Mouse (Mus musculus) heart, postnatal 36 days (tissue): ENCODE data around the gene Tm7sf2. TPM values are rescaled to one million over a fixed set of nuclear protein-coding genes. Genes with fewer than 3 reads are reported as not detected.

Experiments used
- DNase-seq, 2 experiments: peaks; one replicate each; pipeline ENCODE4 v3.0.0; 2021 to 2022
- intact Hi-C: fragments of 180-260 bp; cut with DNase I; formaldehyde crosslinking; loops from one replicate; pipeline ENCODE4 v1.15.1; 2025
- total RNA-seq, 2 experiments: library from RNA; stranded (reverse); gene quantifications; 2 replicates each; pipeline ENCODE4 v1.2.3; 2021

Tm7sf2 gene
- total RNA-seq, 2 experiments from 2014 or later: 3.0 to 3.7 TPM

GRCm38 (mm10) chr19:6070571-6071250 lies 2.5 kb upstream of the Tm7sf2 start:
- DNase-seq: no peak
- intact Hi-C loops: no loop called here

- no peak for DNase-seq
- intact Hi-C loops: no loop called here
These were observed 1.7 kb upstream of the Tm7sf2 start for GRCm38 (mm10) chr19:6069851-6070250.

GRCm38 (mm10) chr19:6068951-6069350 lies 778 bp upstream of the Tm7sf2 start:
- intact Hi-C loops: no loop called here
- DNase-seq: no peak

GRCm38 (mm10) chr19:6067011-6067723 lies 1.0 kb downstream of the Tm7sf2 start:
- intact Hi-C loops: no loop called here
- DNase-seq: peak; percentile 69 to 78

- intact Hi-C loops: no loop called here
- DNase-seq: no peak
These were observed 1.6 kb downstream of the Tm7sf2 start for GRCm38 (mm10) chr19:6066571-6066970.

- intact Hi-C loops: loop anchor here (5.0 kb wide), 2 partner anchors 151 to 179 kb away; partner anchors contain the start of genes Atg2a and Dpf2
- DNase-seq: no peak
These were observed 5.1 kb downstream of the Tm7sf2 start for GRCm38 (mm10) chr19:6063081-6063480.

- DNase-seq: no peak
- intact Hi-C loops: loop anchor here (5.0 kb wide), 2 partner anchors 150 to 180 kb away; partner anchors contain the start of genes Atg2a and Dpf2
These were observed 5.8 kb downstream of the Tm7sf2 start for GRCm38 (mm10) chr19:6062418-6062817.

- intact Hi-C loops: loop anchor here (5.0 kb wide), 2 partner anchors 149 to 181 kb away; partner anchors contain the start of genes Atg2a and Dpf2
- no peak for DNase-seq
These were observed 6.4 kb downstream of the Tm7sf2 start for GRCm38 (mm10) chr19:6061641-6062302.

- peak; percentile 90 to 93 for DNase-seq
- intact Hi-C loops: loop anchor here (5.0 kb wide), 2 partner anchors 149 to 181 kb away; partner anchors contain the start of genes Atg2a and Dpf2
These were observed 7.1 kb downstream of the Tm7sf2 start, which contains the start of gene Znhit2 for GRCm38 (mm10) chr19:6061021-6061533. Gene Znhit2, plus strand, starts transcription at chr19:6061192.

- intact Hi-C loops: no loop called here
- no peak for DNase-seq
These were observed 9.2 kb downstream of the Tm7sf2 start for GRCm38 (mm10) chr19:6058966-6059365.

GRCm38 (mm10) chr19:6058513-6058912 lies 9.7 kb downstream of the Tm7sf2 start:
- intact Hi-C loops: no loop called here
- DNase-seq: no peak

GRCm38 (mm10) chr19:6057313-6058096 lies 10.7 kb downstream of the Tm7sf2 start, which contains the start of the genes Mrpl49 and Fau:
Gene Mrpl49, minus strand, starts transcription at chr19:6057785.
Gene Fau, plus strand, starts transcription at chr19:6057844.
- peak; percentile 98 to 99 for DNase-seq
- intact Hi-C loops: loop anchor here (1.0 kb wide), 1 partner anchor 27 kb away; the partner anchor contains the start of genes Cdca5 and Zfpl1

GRCm38 (mm10) chr19:6056696-6057095 lies 11.5 kb downstream of the Tm7sf2 start:
- intact Hi-C loops: loop anchor here (1.0 kb wide), 1 partner anchor 28 kb away; the partner anchor contains the start of genes Cdca5 and Zfpl1
- DNase-seq: no peak

GRCm38 (mm10) chr19:6054296-6054695 lies 13.9 kb downstream of the Tm7sf2 start:
- intact Hi-C loops: no loop called here
- DNase-seq: no peak

GRCm38 (mm10) chr19:6052516-6052915 lies 15.7 kb downstream of the Tm7sf2 start:
- intact Hi-C loops: no loop called here
- peak in 1 of 2 experiments; percentile 1 for DNase-seq

GRCm38 (mm10) chr19:6048681-6049410 lies 19.3 kb downstream of the Tm7sf2 start:
- no peak for DNase-seq
- intact Hi-C loops: loop anchor here (5.0 kb wide), 2 partner anchors 78 to 137 kb away; partner anchors contain the start of genes Dpf2 and Snx15

- no peak for DNase-seq
- intact Hi-C loops: loop anchor here (5.0 kb wide), 2 partner anchors 79 to 136 kb away; partner anchors contain the start of genes Dpf2 and Snx15
These were observed 20.3 kb downstream of the Tm7sf2 start for GRCm38 (mm10) chr19:6047899-6048166.

GRCm38 (mm10) chr19:6047154-6047898 lies 20.8 kb downstream of the Tm7sf2 start:
- DNase-seq: no peak
- intact Hi-C loops: loop anchor here (5.0 kb wide), 2 partner anchors 80 to 135 kb away; partner anchors contain the start of genes Dpf2 and Snx15
